24 mouse cellular contexts compared by ENCODE assay signal in the genomic region with DNA sequence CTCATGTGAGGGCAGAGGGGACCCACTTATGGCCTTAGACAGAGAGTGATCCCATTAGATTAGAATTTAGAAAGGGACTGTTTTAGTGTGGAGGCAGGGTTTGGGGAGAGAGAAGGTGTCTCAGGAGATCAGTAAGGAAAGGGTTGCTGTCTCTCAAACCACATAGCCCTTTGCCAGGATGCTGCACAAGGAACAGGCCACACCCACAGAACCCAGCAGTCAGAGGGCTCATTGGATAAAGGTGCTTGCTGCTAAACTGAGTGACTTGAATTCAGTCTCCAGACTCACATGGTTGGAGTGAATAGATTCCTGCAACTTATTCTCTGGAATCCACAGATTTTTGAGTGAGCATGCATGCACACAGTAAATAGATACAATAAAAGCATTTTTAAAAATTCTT. TPM values are rescaled to one million over a fixed set of nuclear protein-coding genes. Genes with fewer than 3 reads are reported as not detected.
DNase-seq lines count a peak whose midpoint lies in the region; ATAC-seq and TF ChIP-seq lines count a peak whose summit lies in the region.
"Had no signal": no experiment of that assay in that cellular context is flagged by ENCODE, and none has a peak within 500 bp of the region (broad histone marks: within the 10 kb centered on the region; RNA-seq: fewer than 3 reads in every experiment).

No protein-coding gene starts in this region.

- H3K9ac ChIP-seq in forebrain, embryonic 12.5 days, result no peak overlapping the region
- no peak overlapping the region for H3K9ac ChIP-seq in forebrain, postnatal 0 days
- H3K9ac ChIP-seq in limb, embryonic 13.5 days, result no peak overlapping the region
- H3K9ac ChIP-seq: embryonic facial prominence, embryonic 15.5 days; heart, embryonic 12.5 days; liver, postnatal 0 days; midbrain, embryonic 15.5 days had no signal

- no peak for TF ChIP-seq CTCF in forebrain, postnatal 0 days (IDR thresholded peaks at IDR 0.05; ENCODE audit: low read depth)
- no peak for TF ChIP-seq CTCF in left cerebral cortex, adult 2 months (IDR thresholded peaks at IDR 0.05)

- DNase-seq in forebrain, postnatal 0 days, result no peak
- DNase-seq in left cerebral cortex, adult 2 months (ENCODE audit: extremely low spot score in 1 of 2, low spot score in 2 of 2), result no peak
- no peak for DNase-seq in left cerebral cortex, adult 18-20 months (ENCODE audit: low spot score in 2 of 2)
- DNase-seq in thymus, postnatal 4 days, result peak; percentile 37
- no peak for DNase-seq in thymus, postnatal 25 days
- DNase-seq in retina, postnatal 1 day, result no peak
- DNase-seq: adrenal gland, postnatal 14 days; cerebellum, adult 18-20 months; cerebellum, postnatal 36 days; heart, postnatal 4 days; kidney, postnatal 10 days; liver; liver, postnatal 0 days had no signal

- no peaks in the 10 kb centered on the region for H3K27me3 ChIP-seq in forebrain, embryonic 12.5 days
- H3K27me3 ChIP-seq in forebrain, postnatal 0 days (ENCODE audit: insufficient read depth, low read length), result no peaks in the 10 kb centered on the region
- no peaks in the 10 kb centered on the region for H3K27me3 ChIP-seq in limb, embryonic 13.5 days
- H3K27me3 ChIP-seq: embryonic facial prominence, embryonic 15.5 days; heart, embryonic 12.5 days; midbrain, embryonic 15.5 days had no signal

- 0 out of 2 replicates have a peak overlapping the region, but pooled peaks have one; percentile 21 for H3K27ac ChIP-seq in forebrain, embryonic 12.5 days
- no peak overlapping the region for H3K27ac ChIP-seq in forebrain, postnatal 0 days (ENCODE audit: low read depth, low read length)
- peak overlapping the region; percentile 66 for H3K27ac ChIP-seq in left cerebral cortex, adult 2 months
- no peak overlapping the region for H3K27ac ChIP-seq in limb, embryonic 13.5 days
- H3K27ac ChIP-seq: embryonic facial prominence, embryonic 15.5 days; midbrain, embryonic 15.5 days; stomach, postnatal 0 days had no signal

- ATAC-seq in forebrain, embryonic 12.5 days (ENCODE audit: low FRiP score), result peak; percentile 33; the same call in 1 of the 2 replicates
- ATAC-seq in forebrain, postnatal 0 days, result no peak
- ATAC-seq in limb, embryonic 13.5 days (ENCODE audit: low FRiP score, low read depth), result no peak
- ATAC-seq: activated CD4-positive, CD25-positive, alpha-beta regulatory T cell, adult 4 months; intestine, postnatal 0 days; liver, postnatal 0 days; midbrain, embryonic 15.5 days had no signal

- intact Hi-C loops in left cerebral cortex, adult 2 months (cut with DNase I), result no loop called here

- no peak overlapping the region for H3K4me3 ChIP-seq in forebrain, embryonic 12.5 days (replicated peaks)
- H3K4me3 ChIP-seq in forebrain, postnatal 0 days (ENCODE audit: low read depth, low read length), result no peak overlapping the region
- H3K4me3 ChIP-seq in left cerebral cortex, adult 2 months, result no peak overlapping the region
- H3K4me3 ChIP-seq in limb, embryonic 13.5 days, result no peak overlapping the region
- H3K4me3 ChIP-seq: embryonic facial prominence, embryonic 15.5 days; heart, embryonic 12.5 days; midbrain, embryonic 15.5 days had no signal

- H3K9me3 ChIP-seq in forebrain, embryonic 12.5 days, result no peaks in the 10 kb centered on the region
- H3K9me3 ChIP-seq in forebrain, postnatal 0 days (ENCODE audit: low read length), result no peaks in the 10 kb centered on the region
- no peaks in the 10 kb centered on the region for H3K9me3 ChIP-seq in limb, embryonic 13.5 days
- H3K9me3 ChIP-seq: embryonic facial prominence, embryonic 15.5 days; heart, embryonic 12.5 days; midbrain, embryonic 15.5 days had no signal

- H3K36me3 ChIP-seq in forebrain, embryonic 12.5 days (replicated peaks), result no peaks in the 10 kb centered on the region
- H3K36me3 ChIP-seq in forebrain, postnatal 0 days (ENCODE audit: insufficient read depth), result no peaks in the 10 kb centered on the region
- no peaks in the 10 kb centered on the region for H3K36me3 ChIP-seq in limb, embryonic 13.5 days
- H3K36me3 ChIP-seq: embryonic facial prominence, embryonic 15.5 days; heart, embryonic 12.5 days; midbrain, embryonic 15.5 days had no signal

- peaks cover 9% of the 10 kb centered on the region; the same call in 1 of the 2 replicates for H3K4me1 ChIP-seq in forebrain, embryonic 12.5 days
- H3K4me1 ChIP-seq in forebrain, postnatal 0 days (ENCODE audit: insufficient read depth), result no peaks in the 10 kb centered on the region
- H3K4me1 ChIP-seq in limb, embryonic 13.5 days, result peaks cover 18% of the 10 kb centered on the region
- H3K4me1 ChIP-seq: embryonic facial prominence, embryonic 15.5 days; heart, embryonic 12.5 days; midbrain, embryonic 15.5 days had no signal

- H3K4me2 ChIP-seq in forebrain, embryonic 12.5 days, result no peak overlapping the region
- no peak overlapping the region for H3K4me2 ChIP-seq in forebrain, postnatal 0 days (ENCODE audit: low read depth)
- H3K4me2 ChIP-seq in limb, embryonic 13.5 days (replicated peaks), result 0 out of 2 replicates have a peak overlapping the region, but pooled peaks have one; percentile 9
- H3K4me2 ChIP-seq: embryonic facial prominence, embryonic 15.5 days; heart, embryonic 12.5 days; midbrain, embryonic 15.5 days had no signal

RNA-seq across cellular contexts. Expression of gene Slc35f2, which starts 24.0 kb away (rescaled TPM):
- 3.2 and 3.8 TPM in 2 replicates for polyA plus RNA-seq in forebrain, embryonic 12.5 days (2016; fragmentation: Nextera tagmentation; extraction: Ambion mirVana)
- 15.2 and 19.2 TPM in 2 replicates for total RNA-seq in forebrain, postnatal 0 days (2014; rRNA removed)
- 19.3 and 20.2 TPM in 2 replicates for polyA plus RNA-seq in forebrain, postnatal 0 days (2015; fragmentation: Nextera tagmentation; extraction: Ambion mirVana)
- total RNA-seq in left cerebral cortex, adult 2 months (2021), result 1 to 10 TPM; 2.8 to 3.1 TPM
- 1 to 10 TPM; 2.4 to 2.8 TPM for total RNA-seq in left cerebral cortex, adult 18-20 months (2021)
- 4.5 and 4.8 TPM in 2 replicates for polyA plus RNA-seq in limb, embryonic 13.5 days (2015; fragmentation: Nextera tagmentation; extraction: Ambion mirVana)

RNA-seq across cellular contexts. Expression of gene Sln, which starts 54.6 kb away (rescaled TPM):
- 0.42 TPM in 1 of 2 replicates, not detected in the other for polyA plus RNA-seq in forebrain, embryonic 12.5 days (2016; fragmentation: Nextera tagmentation; extraction: Ambion mirVana)
- not detected in 2 replicates for total RNA-seq in forebrain, postnatal 0 days (2014; rRNA removed)
- polyA plus RNA-seq in forebrain, postnatal 0 days (2015; fragmentation: Nextera tagmentation; extraction: Ambion mirVana), result 0.42 TPM in 2 replicates
- not detected for total RNA-seq in left cerebral cortex, adult 2 months (2021)
- not detected for total RNA-seq in left cerebral cortex, adult 18-20 months (2021)
- polyA plus RNA-seq in limb, embryonic 13.5 days (2015; fragmentation: Nextera tagmentation; extraction: Ambion mirVana), result 47.6 and 53.5 TPM in 2 replicates
- total RNA-seq: adrenal gland, postnatal 14 days; granulocyte monocyte progenitor cell, adult 5-6 weeks; megakaryocyte progenitor cell, adult 5-6 weeks had no signal
- polyA plus RNA-seq: activated CD4-positive, CD25-positive, alpha-beta regulatory T cell, adult 4 months; forebrain, embryonic 11.5 days; midbrain, embryonic 15.5 days had no signal

Comparison
In these comparisons a context has a peak if more than half of its experiments do, and no peak if none do; other contexts are left out.
1. H3K27ac ChIP-seq: peak in forebrain, embryonic 12.5 days (single experiment) and left cerebral cortex, adult 2 months (single experiment); none in forebrain, postnatal 0 days (single experiment) and limb, embryonic 13.5 days (single experiment).